Mouse (Mus musculus): ENCODE measurements around the gene Dnmt3a. TPM values are rescaled to one million over a fixed set of nuclear protein-coding genes. Genes with fewer than 3 reads are reported as not detected.

The Dnmt3a gene
- total and polyA plus RNA-seq, 3 experiments: 15.9 to 34.4 TPM; not detected in 1

GRCm38 (mm10) chr12:3870024-3870423 lies 64.2 kb downstream of the Dnmt3a start:
- no peaks in the 10 kb centered on the region for H3K27me3 ChIP-seq (ENCODE audit: control insufficient read depth in 1 of 2, insufficient read depth in 2 of 2, low read length in 2 of 2)

GRCm38 (mm10) chr12:3870859-3871462 lies 65.2 kb downstream of the Dnmt3a start:
- Histone ChIP-seq H3K27me3 (ENCODE audit: control insufficient read depth in 1 of 2, insufficient read depth in 2 of 2, low read length in 2 of 2) (no peaks in the 10 kb centered on the region), H3K9me3 (replicated peaks; ENCODE audit: insufficient read depth, low read length) (no peaks in the 10 kb centered on the region), H3K79me2 (ENCODE audit: control insufficient read depth, insufficient read depth, low read length, poor library complexity) (no peaks in the 10 kb centered on the region), H3K9ac (ENCODE audit: control insufficient read depth, low read depth, low read length, poor library complexity, severe bottlenecking) (no peak overlapping the region), H3K27ac (ENCODE audit: control insufficient read depth, low read depth, low read length) (no peak overlapping the region), H3K36me3 (ENCODE audit: control insufficient read depth in 1 of 2, insufficient read depth in 2 of 2, low read length in 2 of 2) (peaks cover 2 to 4% of the 10 kb centered on the region in 2 experiments), H3K4me1 (ENCODE audit: control insufficient read depth in 1 of 2, insufficient read depth in 2 of 2, low read length in 2 of 2) (no peaks in the 10 kb centered on the region; a peak in 1 of 4 replicates), H3K4me3 (ENCODE audit: control insufficient read depth in 1 of 2, insufficient read depth in 1 of 2, low read depth in 2 of 2, low read length in 2 of 2) (no peak overlapping the region)
- TF ChIP-seq CTCF (IDR thresholded peaks at IDR 0.05 in 2 of 3, conservative IDR thresholded peaks at IDR 0.05 in 1 of 3; ENCODE audit: control insufficient read depth in 1 of 3, insufficient read depth in 1 of 3, low read depth in 2 of 3, low read length in 3 of 3, poor library complexity in 1 of 3, severe bottlenecking in 1 of 3) (peak in 2 of 3 experiments; percentile 24 to 31; a peak in 2 of 6 replicates), SMC3 (IDR thresholded peaks at IDR 0.05; ENCODE audit: low read depth, low read length) (peak; percentile 34; the same call in 1 of the 2 replicates), TCF12 (IDR thresholded peaks at IDR 0.05; ENCODE audit: low read depth, low read length) (0 out of 2 replicates have a peak, but pooled peaks have one; percentile 6), HCFC1 (IDR thresholded peaks at IDR 0.05; ENCODE audit: low read depth, low read length) (no peak), EP300 (IDR thresholded peaks at IDR 0.05; ENCODE audit: low read depth in 1 of 2, low read length in 2 of 2) (0 out of 4 replicates have a peak, but pooled peaks of 1 of the 2 experiments have one; percentile 10)
- DNase-seq (ENCODE audit: low read depth, low spot score): peak; percentile 51

More at GRCm38 (mm10) chr12:3870024-3870423, 64.2 kb downstream of the Dnmt3a start:
- H3K9ac ChIP-seq (ENCODE audit: control insufficient read depth, low read depth, low read length, poor library complexity, severe bottlenecking): no peak overlapping the region
- H3K27ac ChIP-seq (ENCODE audit: control insufficient read depth, low read depth, low read length): no peak overlapping the region
- H3K4me3 ChIP-seq (ENCODE audit: control insufficient read depth in 1 of 2, insufficient read depth in 1 of 2, low read depth in 2 of 2, low read length in 2 of 2): no peak overlapping the region
- peaks cover 0 to 4% of the 10 kb centered on the region in 2 experiments; a peak in 3 of 4 replicates for H3K36me3 ChIP-seq (ENCODE audit: control insufficient read depth in 1 of 2, insufficient read depth in 2 of 2, low read length in 2 of 2)
- no peaks in the 10 kb centered on the region for H3K79me2 ChIP-seq (ENCODE audit: control insufficient read depth, insufficient read depth, low read length, poor library complexity)
- no peaks in the 10 kb centered on the region; a peak in 1 of 4 replicates for H3K4me1 ChIP-seq (ENCODE audit: control insufficient read depth in 1 of 2, insufficient read depth in 2 of 2, low read length in 2 of 2)
- no peak for DNase-seq (ENCODE audit: low read depth, low spot score)
- no peak for TF ChIP-seq RCOR1 (IDR thresholded peaks at IDR 0.05; ENCODE audit: low read depth, low read length)
- TF ChIP-seq TCF12 (IDR thresholded peaks at IDR 0.05; ENCODE audit: low read depth, low read length): no peak
- no peak for TF ChIP-seq MYC (IDR thresholded peaks at IDR 0.05; ENCODE audit: low read depth, low read length)
- no peak for TF ChIP-seq SIN3A (IDR thresholded peaks at IDR 0.05; ENCODE audit: low read length)
- no peak for TF ChIP-seq TBP (IDR thresholded peaks at IDR 0.05; ENCODE audit: low read depth, low read length)
- no peak for TF ChIP-seq GABPA (IDR thresholded peaks at IDR 0.05; ENCODE audit: low read depth, low read length)
- no peak for TF ChIP-seq UBTF (IDR thresholded peaks at IDR 0.05; ENCODE audit: borderline replicate concordance, insufficient read depth, low read depth, low read length)
- no peak for TF ChIP-seq MYB (IDR thresholded peaks at IDR 0.05; ENCODE audit: low read depth, low read length)
- TF ChIP-seq JUND (IDR thresholded peaks at IDR 0.05; ENCODE audit: low read depth, low read length): no peak
- TF ChIP-seq KAT2A (conservative IDR thresholded peaks at IDR 0.05; ENCODE audit: low read depth, low read length): no peak
- TF ChIP-seq GATA1 (IDR thresholded peaks at IDR 0.05; ENCODE audit: low read depth, low read length): no peak
- TF ChIP-seq USF2 (IDR thresholded peaks at IDR 0.05; ENCODE audit: borderline replicate concordance in 1 of 2, insufficient read depth in 1 of 2, low read depth in 1 of 2, low read length in 2 of 2): no peak
- no peak for TF ChIP-seq ZMIZ1 (IDR thresholded peaks at IDR 0.05; ENCODE audit: low read depth, low read length)
- no peak for TF ChIP-seq CTCF (IDR thresholded peaks at IDR 0.05 in 2 of 3, conservative IDR thresholded peaks at IDR 0.05 in 1 of 3; ENCODE audit: control insufficient read depth in 1 of 3, insufficient read depth in 1 of 3, low read depth in 2 of 3, low read length in 3 of 3, poor library complexity in 1 of 3, severe bottlenecking in 1 of 3)
- TF ChIP-seq USF1 (IDR thresholded peaks at IDR 0.05; ENCODE audit: low read depth, low read length): no peak
- no peaks in the 10 kb centered on the region for H3K9me3 ChIP-seq (replicated peaks; ENCODE audit: insufficient read depth, low read length)

Data from MEL (cell line).